Mouse (Mus musculus) forebrain, embryonic 14.5 days (tissue): Measurements from ENCODE around the gene Zfp81. TPM values are rescaled to one million over a fixed set of nuclear protein-coding genes. Genes with fewer than 3 reads are reported as not detected.
A peak's percentile ranks its signal among the peaks of the same experiment; 100 is the strongest.
"Not testable (repeated sequence)": the region's sequence is repeated elsewhere in the genome, so short reads cannot be mapped to it uniquely, and the experiment has no call there.

ENCODE experiments used
- ATAC-seq: fragments of 200-750 bp; cut with Nextera tagmentation; 2 replicates; pipeline ENCODE4 v1.8.0; 2017; ENCODE audit warnings: mild to moderate bottlenecking, moderate library complexity
- DNase-seq: peaks from one replicate; pipeline ENCODE4 v3.0.0-alpha.2; 2015; ENCODE audit warnings: low spot score
- H3K27ac ChIP-seq: fragments of 300-500 bp; sonication (generic); 2 replicates; pipeline ENCODE4 v1.5.1; 2014; ENCODE audit warnings: low read depth, mild to moderate bottlenecking, control low read depth, low read length, moderate library complexity
- H3K27me3 ChIP-seq: fragments of 300-500 bp; sonication (generic); replicated peaks from 2 replicates; pipeline ENCODE4 v1.6.1; 2014; ENCODE audit warnings: low read length, control low read depth, mixed read lengths; ENCODE audit not compliant: control insufficient read depth, insufficient read depth
- H3K36me3 ChIP-seq: fragments of 300-500 bp; sonication (generic); 2 replicates; pipeline ENCODE4 v1.6.1; 2014; ENCODE audit warnings: low read length, control low read depth; ENCODE audit not compliant: control insufficient read depth, insufficient read depth
- H3K4me1 ChIP-seq: fragments of 300-500 bp; sonication (generic); 2 replicates; pipeline ENCODE4 v1.6.1; 2014; ENCODE audit warnings: antibody characterized with exemption, low read length, control low read depth; ENCODE audit not compliant: control insufficient read depth, insufficient read depth
- H3K4me2 ChIP-seq: fragments of 300-500 bp; sonication (generic); 2 replicates; pipeline ENCODE4 v1.6.1; 2014; ENCODE audit warnings: mild to moderate bottlenecking, control low read depth, low read length
- H3K4me3 ChIP-seq: fragments of 300-500 bp; sonication (generic); 2 replicates; pipeline ENCODE4 v1.5.1; 2014; ENCODE audit warnings: low read depth, low read length, control low read depth
- H3K9ac ChIP-seq: fragments of 300-500 bp; sonication (generic); 2 replicates; pipeline ENCODE4 v1.6.1; 2014; ENCODE audit warnings: mild to moderate bottlenecking, low read length, control low read depth, moderate library complexity
- H3K9me3 ChIP-seq: fragments of 300-500 bp; sonication (generic); replicated peaks from 2 replicates; pipeline ENCODE4 v1.6.1; 2016; ENCODE audit warnings: low read length, control low read depth, mixed read lengths; ENCODE audit not compliant: control insufficient read depth
- WGBS: fragments of 180-500 bp; shearing (Covaris S2); extraction: QIAGEN DNeasy Blood & Tissue Kit; methylation state at CpG from one replicate; pipeline ENCODE4 v1.1.7; 2014; 5-methylcytosine and 5-hydroxymethylcytosine counted together
- polyA plus RNA-seq: library from polyadenylated mRNA; unstranded; fragments of >200 nt; fragmentation: Nextera tagmentation; extraction: Ambion mirVana; gene quantifications from 2 replicates; pipeline ENCODE4 v1.2.1, GENCODE M21; 2014

The Zfp81 gene
- polyA plus RNA-seq: 33.4 and 38.3 TPM in 2 replicates

DNA sequence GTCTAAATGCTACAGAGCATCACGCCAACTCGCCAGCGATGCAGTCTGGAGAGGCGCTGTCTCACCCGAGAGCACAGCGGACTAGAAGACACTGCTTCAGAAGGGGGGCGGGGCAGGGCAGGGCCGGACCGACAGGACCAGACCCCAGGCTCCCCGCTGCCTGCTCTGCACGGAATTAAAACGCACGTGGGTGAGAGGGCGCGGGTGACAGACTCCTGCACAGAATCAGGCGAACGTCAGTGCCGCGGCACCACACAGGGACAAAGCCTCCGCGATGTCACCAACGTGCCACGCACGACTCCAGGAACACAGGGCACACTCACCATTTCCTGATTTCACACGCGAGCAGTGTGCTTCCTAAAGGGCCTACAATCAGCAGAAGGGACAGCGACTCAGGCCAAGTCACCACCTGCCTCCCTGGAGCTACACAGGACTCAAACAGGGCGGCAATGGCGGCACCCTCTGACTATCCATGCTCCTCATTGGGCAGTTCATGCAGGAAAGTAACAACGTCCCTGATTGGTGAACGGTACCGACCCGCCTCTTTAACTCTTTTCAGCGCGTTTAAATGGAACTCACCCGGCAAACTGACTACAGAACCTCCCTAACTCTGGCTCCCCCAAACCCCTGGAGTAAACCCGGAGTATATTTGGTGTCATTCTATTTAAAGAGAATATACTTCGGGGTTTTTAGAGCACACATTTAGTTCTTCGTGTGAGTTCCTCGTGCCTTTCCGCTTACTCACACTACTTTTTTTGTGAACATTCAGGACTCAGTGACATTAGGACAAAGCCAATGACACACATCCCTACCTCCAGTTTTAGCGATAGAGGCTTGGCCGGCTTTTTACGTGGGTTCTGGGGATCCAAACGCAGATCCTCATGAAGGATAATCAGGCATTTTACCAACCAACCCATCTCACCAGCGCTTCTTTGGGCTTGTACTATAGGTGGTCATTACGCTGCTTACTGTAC, at the start of gene Zfp81:
Gene Zfp81, minus strand, starts transcription at position 468 of the 974 bp plus-strand sequence.
- ATAC-seq (peak; percentile 100), DNase-seq (peak; percentile 97)
- 3% methylated on average over 47 of the region's 47 CpGs for WGBS

DNA sequence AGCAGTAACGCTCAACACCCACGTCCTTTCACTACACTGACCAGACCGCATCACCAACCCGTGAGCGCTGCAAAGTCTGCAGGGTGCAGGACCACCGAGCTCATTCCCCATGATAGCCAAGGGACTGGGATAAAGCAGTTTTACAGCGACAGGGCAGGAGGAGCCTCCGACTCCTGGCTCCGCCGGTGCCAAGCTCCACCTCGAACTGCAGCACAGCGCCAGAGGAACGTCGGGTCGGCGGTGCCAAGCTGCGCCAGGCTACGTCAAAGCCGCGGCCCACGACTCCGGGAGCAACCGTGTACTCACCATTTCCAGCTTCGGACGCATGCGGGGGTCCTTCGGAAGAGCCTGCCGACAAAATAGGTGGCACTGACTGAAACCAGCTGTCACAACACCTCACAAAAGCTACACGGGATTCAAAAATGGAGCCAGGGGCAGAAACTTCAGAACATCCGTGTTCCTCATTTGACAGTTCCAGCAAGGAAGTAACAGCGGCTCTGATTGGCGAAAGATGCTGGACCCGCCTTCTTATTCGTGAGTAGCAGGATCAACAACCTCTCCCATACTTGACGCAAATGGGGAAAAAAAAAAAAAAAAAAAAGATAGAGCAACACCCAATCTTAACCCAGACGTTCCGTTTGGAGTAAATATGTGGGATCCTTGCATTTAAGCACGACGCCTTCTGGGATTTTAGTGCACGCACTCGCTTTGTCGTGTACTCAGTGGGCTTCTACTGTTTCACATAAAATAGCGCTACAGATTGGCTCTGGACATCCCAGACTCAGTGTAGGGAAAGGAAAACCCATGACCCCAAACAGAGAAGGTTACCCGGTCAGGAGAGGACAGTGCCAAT, 35.7 kb upstream of the Zfp81 start, which contains the start of gene Zfp101:
Gene Zfp101, minus strand, starts transcription at position 460 of the 853 bp plus-strand sequence.
- peak within 1 kb of the TSS; percentile 76 for H3K27ac ChIP-seq
- H3K27me3 ChIP-seq: no peaks in the 10 kb centered on the region
- peak within 1 kb of the TSS; percentile 61 for H3K4me2 ChIP-seq
- H3K36me3 ChIP-seq: no peaks in the 10 kb centered on the region
- peak within 1 kb of the TSS; percentile 72 for H3K4me3 ChIP-seq
- H3K9ac ChIP-seq: peak within 1 kb of the TSS; percentile 75
- H3K4me1 ChIP-seq: peaks cover 10% of the 10 kb centered on the region
- H3K9me3 ChIP-seq: no peaks in the 10 kb centered on the region
- under 1% methylated on average over 44 of the region's 44 CpGs for WGBS
- ATAC-seq: peak; percentile 99
- peak; percentile 98 for DNase-seq

More for the DNA sequence above, at the start of gene Zfp81:
- H3K9me3 ChIP-seq: no peaks in the 10 kb centered on the region
- H3K36me3 ChIP-seq: no peaks in the 10 kb centered on the region
- peak within 1 kb of the TSS; percentile 87 for H3K27ac ChIP-seq
- peak within 1 kb of the TSS; percentile 97 for H3K4me3 ChIP-seq
- no peaks in the 10 kb centered on the region for H3K27me3 ChIP-seq
- H3K9ac ChIP-seq: peak within 1 kb of the TSS; percentile 88
- peaks cover 5% of the 10 kb centered on the region; the same call in 1 of the 2 replicates for H3K4me1 ChIP-seq
- H3K4me2 ChIP-seq: peak within 1 kb of the TSS; percentile 57

DNA sequence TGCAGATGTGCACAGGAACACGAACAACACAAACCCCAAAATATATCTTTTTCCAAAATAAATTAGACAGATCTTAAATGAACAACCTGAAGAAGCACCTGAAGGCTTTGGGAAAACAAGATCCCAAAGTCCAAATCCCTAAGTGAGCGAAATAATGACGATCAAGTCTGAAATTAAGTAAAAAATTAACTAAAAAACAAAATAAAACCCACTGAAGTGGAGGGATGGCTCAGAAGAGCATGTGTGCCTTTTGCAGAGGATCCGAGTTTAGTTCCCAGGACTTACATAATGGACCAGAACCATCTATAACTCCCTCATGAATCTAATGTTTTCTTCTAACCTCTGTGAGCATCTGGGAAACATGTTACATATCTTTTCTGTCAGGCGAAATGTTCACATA, 33.6 kb upstream of the Zfp81 start:
- no peaks in the 10 kb centered on the region for H3K27me3 ChIP-seq
- H3K4me3 ChIP-seq: no peak overlapping the region
- no peak overlapping the region for H3K9ac ChIP-seq
- no peak for DNase-seq
- ATAC-seq: no peak
- no peaks in the 10 kb centered on the region for H3K9me3 ChIP-seq
- peaks cover 10% of the 10 kb centered on the region for H3K4me1 ChIP-seq
- H3K27ac ChIP-seq: no peak overlapping the region
- WGBS: 95% methylated on average over 5 of the region's 5 CpGs
- H3K36me3 ChIP-seq: no peaks in the 10 kb centered on the region
- H3K4me2 ChIP-seq: no peak overlapping the region

DNA sequence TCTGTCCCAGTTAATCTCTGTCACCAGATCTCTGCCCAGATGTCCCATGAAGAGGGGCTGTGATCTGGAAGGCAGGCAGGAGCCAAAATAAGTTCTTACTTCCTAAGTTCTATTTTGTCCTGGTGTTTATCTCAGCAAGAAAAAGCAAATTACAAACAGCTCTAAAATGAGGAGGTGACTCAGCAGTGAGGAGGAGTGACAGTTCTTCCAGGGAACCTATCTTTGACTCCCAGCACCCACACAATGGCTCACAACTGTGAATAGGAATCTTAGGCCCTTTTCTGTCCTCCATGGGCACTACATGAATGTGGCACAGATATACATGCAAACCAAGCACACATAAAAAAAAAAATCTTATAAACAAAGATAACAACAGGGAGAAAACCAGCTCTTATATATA, 27.0 kb upstream of the Zfp81 start:
- H3K36me3 ChIP-seq: peaks cover 43% of the 10 kb centered on the region
- no peak overlapping the region for H3K4me3 ChIP-seq
- H3K4me2 ChIP-seq: no peak overlapping the region
- H3K9me3 ChIP-seq: no peaks in the 10 kb centered on the region
- ATAC-seq (no peak), DNase-seq (no peak)
- no peaks in the 10 kb centered on the region for H3K4me1 ChIP-seq
- no peak overlapping the region for H3K9ac ChIP-seq
- H3K27me3 ChIP-seq: no peaks in the 10 kb centered on the region
- no peak overlapping the region for H3K27ac ChIP-seq

DNA sequence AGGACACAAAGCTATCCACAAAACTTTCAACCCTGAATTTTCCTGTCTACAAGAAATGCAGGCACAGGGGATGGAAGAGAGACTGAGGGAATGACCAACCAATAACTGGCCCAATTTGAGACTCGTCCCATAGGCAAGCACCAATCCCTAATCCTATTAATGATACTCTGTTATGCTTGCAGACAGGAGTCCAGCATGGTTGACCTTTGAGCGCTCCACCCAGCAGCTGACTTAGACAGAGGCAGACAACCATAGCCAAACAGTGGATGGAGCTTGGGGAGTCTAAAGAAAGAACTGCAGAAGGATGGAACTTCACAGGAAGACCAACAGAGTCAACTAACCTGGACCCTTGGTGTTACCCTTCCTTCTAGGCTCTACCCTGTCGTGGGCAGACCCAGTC, 14.1 kb upstream of the Zfp81 start:
- no peak overlapping the region for H3K27ac ChIP-seq
- no peak for ATAC-seq
- no peak overlapping the region for H3K4me2 ChIP-seq
- no peaks in the 10 kb centered on the region for H3K4me1 ChIP-seq
- DNase-seq: no peak
- H3K27me3 ChIP-seq: no peaks in the 10 kb centered on the region
- H3K4me3 ChIP-seq: no peak overlapping the region
- H3K9me3 ChIP-seq: no peaks in the 10 kb centered on the region
- no peak overlapping the region for H3K9ac ChIP-seq
- WGBS: 81% methylated on average over 3 of the region's 3 CpGs
- H3K36me3 ChIP-seq: no peaks in the 10 kb centered on the region

DNA sequence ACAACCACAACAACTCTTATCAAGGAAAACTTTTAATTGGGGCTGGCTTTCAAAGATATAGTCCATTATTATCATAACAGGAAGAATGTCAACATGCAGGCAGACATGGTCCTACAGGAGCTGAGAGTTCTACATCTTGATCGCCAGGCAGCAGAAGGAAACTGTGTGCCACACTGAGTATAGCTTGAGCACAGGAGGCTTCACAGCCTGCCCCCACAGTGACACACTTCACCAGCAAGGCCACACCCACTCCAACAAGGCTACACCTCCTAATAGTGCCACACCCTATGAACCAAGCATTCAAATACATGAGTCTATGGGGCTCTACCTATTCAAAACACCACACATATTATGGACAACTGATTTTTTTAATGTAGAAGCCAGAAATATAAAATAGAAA, 5.7 kb downstream of the Zfp81 start:
- 100% methylated on average over 1 of the region's 1 CpGs for WGBS
- no peak overlapping the region for H3K4me3 ChIP-seq
- H3K27me3 ChIP-seq: no peaks in the 10 kb centered on the region
- H3K9me3 ChIP-seq: peaks cover 13% of the 10 kb centered on the region
- no peaks in the 10 kb centered on the region for H3K36me3 ChIP-seq
- no peak overlapping the region for H3K9ac ChIP-seq
- H3K4me2 ChIP-seq: no peak overlapping the region
- no peak overlapping the region for H3K27ac ChIP-seq
- H3K4me1 ChIP-seq: peaks cover 5% of the 10 kb centered on the region; the same call in 1 of the 2 replicates
- ATAC-seq: no peak
- DNase-seq: no peak

DNA sequence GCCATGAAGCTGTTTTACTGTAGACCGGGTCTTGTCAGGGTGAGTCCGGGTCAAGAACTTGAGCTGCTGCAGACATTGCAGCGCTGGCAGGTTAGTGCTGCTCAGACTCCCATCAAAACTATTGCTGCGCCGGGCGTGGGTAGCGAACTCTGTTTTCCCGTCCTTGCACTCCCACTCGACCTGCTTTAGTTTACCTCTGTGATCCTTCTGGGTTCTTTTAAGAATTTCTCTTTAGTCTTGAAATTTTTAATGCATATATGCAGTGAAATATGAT, 68.9 kb downstream of the Zfp81 start:
- H3K4me1 ChIP-seq, H3K27me3 ChIP-seq, DNase-seq, H3K27ac ChIP-seq, H3K9ac ChIP-seq, H3K4me3 ChIP-seq, H3K9me3 ChIP-seq, ATAC-seq, H3K36me3 ChIP-seq: not testable (repeated sequence)
- no CpG with 5 or more reads among the region's 9 CpGs for WGBS
- 0 out of 2 replicates have a peak overlapping the region, but pooled peaks have one; percentile 26 for H3K4me2 ChIP-seq

DNA sequence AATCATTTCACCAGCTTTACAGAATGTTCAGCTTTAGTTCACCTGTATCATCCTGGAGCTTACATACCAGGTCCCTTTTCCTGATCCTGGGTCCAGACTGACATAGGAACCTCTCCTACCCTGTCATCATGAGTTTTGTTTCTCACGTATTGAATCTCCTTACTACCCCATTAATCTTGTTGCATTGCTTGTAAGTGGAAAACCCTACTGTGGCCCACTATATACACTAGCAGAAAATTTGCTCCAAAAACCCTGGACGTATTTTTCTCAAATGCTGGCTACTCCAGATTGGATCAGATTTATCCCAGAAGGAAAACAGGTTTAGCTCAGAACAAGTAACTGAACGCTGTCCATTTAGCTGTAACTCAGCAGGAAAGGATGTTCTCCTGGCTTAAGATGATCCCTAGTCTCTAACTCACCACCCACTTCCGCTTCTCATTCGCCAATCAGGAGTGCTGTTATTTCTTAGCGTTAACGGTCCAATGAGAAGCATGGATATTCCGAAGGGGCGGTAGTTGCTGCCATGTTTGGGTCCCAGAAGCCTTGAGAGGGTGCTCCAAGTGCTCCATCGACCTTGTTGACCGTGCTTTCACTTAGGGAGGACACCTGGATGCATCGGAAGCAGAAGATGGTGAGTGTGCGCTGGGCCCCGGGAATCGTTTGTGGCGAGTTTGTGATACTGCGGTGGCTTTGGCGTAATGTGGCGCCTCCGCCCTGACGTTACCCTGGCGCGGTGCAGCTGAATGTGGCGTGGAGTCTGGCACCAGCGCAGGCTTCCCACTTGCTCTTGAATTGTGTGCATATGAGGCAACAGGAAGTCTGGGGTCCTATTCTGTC, 69.4 kb downstream of the Zfp81 start, which contains the start of gene Zfp955b:
Gene Zfp955b, plus strand, starts transcription at position 506 of the 837 bp plus-strand sequence.
- not testable (repeated sequence) for H3K36me3 ChIP-seq, H3K9ac ChIP-seq, H3K4me1 ChIP-seq, H3K4me3 ChIP-seq, H3K9me3 ChIP-seq, DNase-seq, H3K27me3 ChIP-seq, H3K27ac ChIP-seq
- H3K4me2 ChIP-seq: 0 out of 2 replicates have a peak within 1 kb of the TSS, but pooled peaks have one; percentile 26
- WGBS: no CpG with 5 or more reads among the region's 25 CpGs
- ATAC-seq: peak; percentile 100
